Mouse (Mus musculus) thymus, postnatal 0 days (tissue): ENCODE results near the gene Klhl31. TPM values are rescaled to one million over a fixed set of nuclear protein-coding genes. Genes with fewer than 3 reads are reported as not detected.

Experiments
- DNase-seq: peaks from one replicate; pipeline ENCODE4 v3.0.0-alpha.2; 2015; ENCODE audit warnings: low spot score
- polyA plus RNA-seq: library from polyadenylated mRNA; unstranded; fragments of >200 nt; fragmentation: Nextera tagmentation; extraction: Ambion mirVana; gene quantifications from 2 replicates; pipeline ENCODE4 v1.2.1, GENCODE M21; 2015

Gene Klhl31
- polyA plus RNA-seq, 1 experiment from 2014 or later, result 0.08 TPM

DNA sequence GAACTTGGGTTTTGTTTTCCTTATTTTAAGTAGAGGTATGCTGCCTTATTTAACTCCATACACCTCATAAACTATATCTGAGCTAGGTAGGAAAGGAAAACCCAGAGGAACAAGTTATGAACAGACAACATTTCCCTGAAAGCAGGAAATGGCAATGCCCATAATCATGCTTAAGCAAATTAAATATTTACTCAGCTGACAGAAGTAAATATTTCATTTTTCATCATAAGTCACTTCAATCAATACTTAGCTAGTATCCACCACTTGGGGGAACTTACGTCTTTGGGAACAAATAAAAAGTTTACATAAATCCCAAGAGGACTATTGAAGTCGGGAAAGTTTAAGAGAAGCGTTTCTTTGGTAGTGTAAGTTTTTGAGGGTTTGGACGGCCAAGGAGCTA is 67.2 kb downstream of the Klhl31 start:
- DNase-seq, result no peak

DNA sequence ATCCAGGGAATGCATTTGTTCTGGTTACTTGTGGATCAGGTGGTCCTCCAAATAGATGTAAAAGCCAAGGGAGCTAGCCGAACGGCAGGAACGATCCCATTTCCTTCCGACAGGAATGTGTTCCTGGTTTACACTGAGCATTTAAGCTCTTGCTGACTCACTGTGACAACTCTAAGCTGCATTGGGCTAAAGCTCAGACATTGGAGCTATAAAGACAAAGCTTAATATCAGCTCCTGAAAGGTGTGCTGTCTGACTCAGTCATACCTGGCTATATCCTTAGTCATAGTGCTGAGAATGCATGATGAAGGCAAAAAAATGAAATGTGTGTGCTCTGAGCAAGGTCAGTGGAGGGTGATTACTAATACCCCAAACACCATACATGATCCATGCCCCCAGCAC is 67.8 kb downstream of the Klhl31 start:
- no peak for DNase-seq

DNA sequence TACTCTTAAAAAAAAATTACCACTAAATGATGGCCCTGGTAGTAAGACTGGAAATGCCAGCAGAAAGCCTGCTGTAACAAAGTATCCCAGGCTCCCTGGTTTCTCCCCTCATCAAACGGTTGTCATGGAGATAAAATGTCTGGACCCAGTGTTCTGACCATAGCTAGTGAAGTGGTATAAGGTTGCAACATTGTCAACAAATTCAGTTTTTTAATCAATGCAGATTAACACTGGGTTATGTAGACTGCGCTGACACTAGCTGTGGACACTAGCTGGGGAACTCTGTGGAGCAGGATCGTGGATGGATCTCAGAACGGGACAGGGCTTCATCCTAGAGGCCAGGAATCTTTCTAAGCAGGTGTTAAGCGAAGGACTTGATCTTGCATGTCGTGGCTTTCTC is 70.2 kb downstream of the Klhl31 start:
- no peak for DNase-seq

DNA sequence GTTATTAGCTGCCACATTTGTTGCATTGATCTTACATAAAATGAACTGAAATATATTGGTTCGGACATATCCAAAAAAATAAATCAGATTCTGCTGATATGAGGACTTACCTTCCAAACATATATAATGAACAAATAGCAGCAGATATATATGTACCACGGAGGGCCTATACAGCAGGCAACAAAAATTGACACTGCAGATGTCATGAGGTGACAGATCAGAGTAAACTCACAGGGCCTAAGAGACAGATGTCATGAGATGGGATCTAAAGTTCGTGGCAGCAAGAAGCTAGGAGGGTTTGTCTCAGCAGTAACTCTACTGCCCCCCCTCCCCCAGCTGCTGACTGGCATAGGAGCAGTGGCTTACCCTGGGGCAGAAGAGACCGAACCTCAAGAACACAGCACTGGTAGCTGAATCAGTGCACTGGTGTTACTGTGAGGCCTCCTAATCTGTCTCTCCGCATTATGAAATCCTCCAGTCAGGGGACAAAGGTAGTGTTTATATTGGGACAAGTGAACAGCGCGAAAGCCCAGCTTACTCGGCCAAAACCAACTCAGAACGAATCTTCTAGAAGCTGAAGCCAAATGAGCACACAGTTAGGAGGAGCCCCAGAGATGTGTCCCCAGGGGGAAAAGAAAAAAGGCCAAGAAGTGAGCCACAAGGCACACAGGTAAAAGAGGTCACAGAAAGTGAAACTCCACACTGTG is 71.3 kb downstream of the Klhl31 start:
- no peak for DNase-seq

DNA sequence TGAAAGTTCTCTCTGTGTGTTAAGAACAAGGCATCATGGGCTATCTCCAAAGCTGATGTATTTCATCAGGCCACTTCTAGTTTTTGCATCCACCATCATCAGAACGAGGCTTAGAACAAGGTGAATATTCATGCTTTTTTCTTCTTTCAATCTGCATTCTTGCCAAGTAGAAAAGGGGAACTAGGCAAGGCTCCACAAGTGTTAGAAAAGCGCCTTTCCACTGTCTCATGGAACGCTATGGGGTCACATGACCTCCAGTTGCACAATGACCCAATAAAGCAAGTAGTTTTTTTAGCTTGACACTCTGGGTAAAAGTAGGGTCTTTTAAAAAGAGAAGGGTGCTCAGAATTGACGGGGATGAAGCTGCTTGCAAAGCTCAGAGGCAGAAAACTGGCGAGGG is 72.7 kb downstream of the Klhl31 start:
- no peak for DNase-seq

Other genes with a start within 250 kb of the Klhl31 start
- 23.3 and 25.7 TPM in 2 replicates for gene Lrrc1, start 91.6 kb upstream of the Klhl31 start, polyA plus RNA-seq
- gene Gclc, start 118.0 kb downstream of the Klhl31 start, polyA plus RNA-seq, result 16.4 and 18.5 TPM in 2 replicates